Mouse (Mus musculus) Patski (cell line): ENCODE measurements around the gene Mvd. TPM values are rescaled to one million over a fixed set of nuclear protein-coding genes. Genes with fewer than 3 reads are reported as not detected.

Experiments
- ATAC-seq: fragments of 100-300 bp; one replicate; pipeline ENCODE4 v1.8.0; 2021
- CTCF ChIA-PET: fragments of 350-600 bp; sonication (Branson Sonifier 250); formaldehyde crosslinking; loops from one replicate; lab custom pipeline; 2022; ENCODE audit warnings: inconsistent platforms; lab: Charles Lee
- POLR2A ChIA-PET: fragments of 350-600 bp; sonication (Branson Sonifier 250); formaldehyde crosslinking; loops from one replicate; lab custom pipeline; 2022; ENCODE audit warnings: antibody characterized with exemption, inconsistent platforms; lab: Charles Lee
- DNase-seq: peaks from one replicate; pipeline ENCODE4 v3.0.0-alpha.2; 2011; ENCODE audit warnings: low read depth, low spot score
- H3K27me3 ChIP-seq: fragments of 371-371 bp; one replicate; pipeline ENCODE4 v1.5.1; 2021
- CTCF ChIP-seq: fragments of 100-300 bp; IDR thresholded peaks from one replicate; pipeline ENCODE4 v1.5.1; 2021
- in situ Hi-C: fragments of 300-500 bp; cut with MboI; formaldehyde crosslinking; loops from 3 replicates; pipeline ENCODE4 v1.11.1; 2018; ENCODE audit warnings: low pct_unique_long_range_greater_than_20kb, mixed read lengths
- polyA plus RNA-seq: library from polyadenylated mRNA; unstranded; gene quantifications from one replicate; pipeline ENCODE4 v1.2.3, GENCODE M21; 2021

Mvd gene
- polyA plus RNA-seq, 1 experiment from 2014 or later: 21.9 TPM

- TF ChIP-seq CTCF: no peak
- ChIA-PET POLR2A (no interaction called here), CTCF (no interaction called here)
- in situ Hi-C loops: no loop called here
- DNase-seq: no peak
- H3K27me3 ChIP-seq: no peaks in the 10 kb centered on the region
- ATAC-seq: no peak
These were observed 3.9 kb downstream of the Mvd start for GRCm38 (mm10) chr8:122439336-122439735.

DNA sequence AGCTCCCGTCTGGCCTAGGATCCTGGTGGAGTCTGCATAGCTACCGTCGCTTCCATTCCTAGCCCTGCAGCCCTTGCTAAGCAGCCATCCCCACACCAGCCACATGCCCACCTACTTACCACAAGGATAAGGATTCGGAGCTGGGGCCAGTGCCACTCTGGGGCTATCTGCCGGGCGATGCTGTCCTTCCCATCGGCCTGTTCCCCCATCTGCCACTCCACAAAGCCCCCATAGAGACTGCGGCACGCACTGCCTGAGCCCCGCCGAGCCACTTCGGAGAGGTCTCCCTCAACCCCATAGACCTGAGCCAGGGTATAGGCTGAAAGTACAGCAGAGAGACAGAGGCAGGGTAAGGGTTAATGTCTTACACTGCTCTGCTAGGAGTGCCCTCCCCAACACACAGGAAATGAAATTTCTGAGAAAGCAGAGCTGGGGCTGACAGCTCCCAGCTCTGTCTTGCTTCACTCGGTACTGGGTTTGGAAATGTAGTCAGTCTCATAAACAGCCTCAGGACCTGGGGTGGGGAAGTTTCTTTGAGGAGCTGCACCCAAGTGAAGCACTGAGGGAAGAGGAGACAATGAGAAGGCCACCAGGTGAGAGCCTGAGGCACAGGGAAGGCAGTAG, 5.4 kb downstream of the Mvd start:
- ChIA-PET CTCF (no interaction called here), POLR2A (no interaction called here)
- DNase-seq: no peak
- no peak for ATAC-seq
- in situ Hi-C loops: no loop called here
- TF ChIP-seq CTCF: no peak
- H3K27me3 ChIP-seq: no peaks in the 10 kb centered on the region

GRCm38 (mm10) chr8:122436586-122437125, 6.6 kb downstream of the Mvd start:
- CTCF ChIA-PET: no interaction called here
- in situ Hi-C loops: no loop called here
- H3K27me3 ChIP-seq: no peaks in the 10 kb centered on the region
- TF ChIP-seq CTCF: no peak
- DNase-seq: no peak
- no peak for ATAC-seq
- POLR2A ChIA-PET: no interaction called here

GRCm38 (mm10) chr8:122436146-122436545, 7.1 kb downstream of the Mvd start:
- DNase-seq (no peak), ATAC-seq (no peak)
- in situ Hi-C loops: no loop called here
- CTCF ChIA-PET: interaction anchor here (0.8 kb wide), 1 partner anchor 32 kb away, joined by 3 read pairs; no protein-coding TSS in a partner anchor
- H3K27me3 ChIP-seq: no peaks in the 10 kb centered on the region
- TF ChIP-seq CTCF: no peak
- POLR2A ChIA-PET: no interaction called here

DNA sequence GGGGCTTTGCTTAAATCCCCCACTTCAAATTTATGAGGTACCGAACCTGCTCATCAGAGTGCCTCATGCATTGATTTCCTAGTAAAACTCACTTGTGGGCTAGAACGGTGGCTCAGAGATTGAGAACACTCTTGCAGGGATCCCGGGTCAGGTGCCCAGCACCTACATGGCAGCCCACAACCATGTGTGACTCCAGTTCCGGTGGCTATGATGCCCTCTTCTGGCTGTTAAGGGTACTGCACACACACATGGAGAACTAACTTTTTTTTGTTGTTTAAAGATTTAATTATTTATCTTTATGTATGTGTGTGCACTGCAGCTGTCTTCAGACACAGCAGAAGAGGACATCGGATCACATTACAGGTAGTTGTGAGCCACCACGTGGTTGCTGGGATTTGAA, 7.8 kb downstream of the Mvd start:
- ATAC-seq (no peak), DNase-seq (no peak)
- no peaks in the 10 kb centered on the region for H3K27me3 ChIP-seq
- POLR2A ChIA-PET: no interaction called here
- CTCF ChIA-PET: interaction anchor here (0.8 kb wide), 1 partner anchor 32 kb away, joined by 3 read pairs; no protein-coding TSS in a partner anchor
- TF ChIP-seq CTCF: no peak
- in situ Hi-C loops: no loop called here

DNA sequence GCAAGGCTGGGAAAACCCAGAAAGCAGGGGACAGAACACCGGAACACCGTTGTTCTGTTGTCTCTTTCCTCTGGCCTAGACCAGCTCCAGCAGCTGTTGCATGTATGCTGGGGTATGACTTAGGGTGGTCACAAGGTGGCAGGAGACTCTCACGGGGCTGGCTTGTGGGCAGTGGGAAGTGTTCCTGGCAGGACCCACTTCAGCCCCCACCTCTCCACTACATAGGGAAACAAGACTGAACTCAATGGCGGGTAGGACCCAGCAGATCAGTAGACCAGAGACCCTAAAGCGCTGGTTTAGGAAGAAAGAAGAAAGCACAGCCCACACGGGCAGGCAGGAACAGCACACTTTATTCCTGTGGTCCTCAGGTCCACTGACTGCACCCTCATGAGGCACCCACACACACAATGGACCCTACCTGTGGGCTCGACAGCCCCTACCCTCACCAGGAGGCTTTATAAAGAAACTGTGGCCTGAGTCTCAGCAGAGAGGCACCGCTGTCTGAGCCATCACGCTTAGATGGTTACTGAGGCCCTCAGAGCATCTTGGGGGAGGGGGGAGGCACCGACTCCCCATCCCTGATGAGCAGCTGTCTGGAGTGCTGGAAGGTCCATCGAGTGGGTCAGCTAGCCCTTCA, 9.8 kb downstream of the Mvd start:
- no peaks in the 10 kb centered on the region for H3K27me3 ChIP-seq
- no peak for TF ChIP-seq CTCF
- ATAC-seq (no peak), DNase-seq (no peak)
- POLR2A ChIA-PET: interaction anchor here (1.1 to 2.7 kb wide), 3 partner anchors 9 to 143 kb away, joined by 3 to 11 read pairs (median 4); partner anchors contain the start of genes Aprt and Mvd
- in situ Hi-C loops: no loop called here
- CTCF ChIA-PET: interaction anchor here (1.8 kb wide), 1 partner anchor 10 kb away, joined by 4 read pairs; the partner anchor contains the start of gene Mvd

DNA sequence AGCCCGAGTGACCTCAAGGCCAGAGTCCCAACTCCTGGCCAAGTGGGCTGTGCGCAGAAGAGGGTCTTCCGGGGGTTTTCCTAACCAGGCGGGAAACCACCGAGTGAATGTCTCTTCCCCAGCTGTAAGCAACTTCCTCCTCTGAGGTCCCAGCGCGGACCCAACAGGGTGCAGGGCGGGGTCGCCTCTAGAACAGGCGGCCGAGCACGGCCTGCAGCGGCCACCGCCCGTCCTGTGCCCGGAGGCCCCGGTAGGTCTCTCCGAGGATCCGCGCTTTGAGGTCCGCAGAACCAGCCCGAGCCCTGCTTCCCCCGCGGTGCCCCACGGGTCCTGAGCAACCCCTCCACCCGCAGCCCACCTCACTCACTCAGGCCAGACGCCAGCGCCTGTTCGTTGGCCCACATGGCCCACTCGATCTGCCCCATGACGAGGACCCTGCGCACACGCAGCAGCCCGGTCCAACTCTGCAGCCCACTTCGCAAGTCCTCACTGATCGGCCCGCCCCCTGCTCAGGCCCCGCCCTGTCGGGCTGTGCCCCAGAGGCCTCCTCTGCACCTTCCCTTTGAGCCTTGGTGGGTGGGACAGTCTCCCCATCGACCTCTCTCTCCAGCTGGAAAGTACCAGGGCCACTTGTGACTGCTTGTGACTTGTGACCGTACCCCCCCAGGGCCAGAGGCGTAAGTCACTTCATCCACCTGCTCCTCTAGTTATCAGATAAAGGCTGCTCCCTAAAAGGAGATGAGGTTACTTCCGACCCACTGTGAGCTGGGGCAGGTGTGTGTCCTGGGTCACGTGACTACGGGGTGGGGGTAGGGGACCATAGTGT, 10.6 kb downstream of the Mvd start, which contains the start of gene Cyba:
Gene Cyba, minus strand, starts transcription at position 488 of the 826 bp plus-strand sequence.
- ChIA-PET CTCF (interaction anchor here (1.8 kb wide), 1 partner anchor 11 kb away, joined by 4 read pairs; the partner anchor contains the start of gene Mvd), POLR2A (interaction anchor here (1.1 to 2.7 kb wide), 4 partner anchors 10 to 144 kb away, joined by 3 to 11 read pairs (median 6); partner anchors contain the start of genes Aprt, Il17c and Mvd)
- in situ Hi-C loops: no loop called here
- no peak for DNase-seq
- H3K27me3 ChIP-seq: no peaks in the 10 kb centered on the region
- TF ChIP-seq CTCF: no peak
- peak; percentile 70 for ATAC-seq

DNA sequence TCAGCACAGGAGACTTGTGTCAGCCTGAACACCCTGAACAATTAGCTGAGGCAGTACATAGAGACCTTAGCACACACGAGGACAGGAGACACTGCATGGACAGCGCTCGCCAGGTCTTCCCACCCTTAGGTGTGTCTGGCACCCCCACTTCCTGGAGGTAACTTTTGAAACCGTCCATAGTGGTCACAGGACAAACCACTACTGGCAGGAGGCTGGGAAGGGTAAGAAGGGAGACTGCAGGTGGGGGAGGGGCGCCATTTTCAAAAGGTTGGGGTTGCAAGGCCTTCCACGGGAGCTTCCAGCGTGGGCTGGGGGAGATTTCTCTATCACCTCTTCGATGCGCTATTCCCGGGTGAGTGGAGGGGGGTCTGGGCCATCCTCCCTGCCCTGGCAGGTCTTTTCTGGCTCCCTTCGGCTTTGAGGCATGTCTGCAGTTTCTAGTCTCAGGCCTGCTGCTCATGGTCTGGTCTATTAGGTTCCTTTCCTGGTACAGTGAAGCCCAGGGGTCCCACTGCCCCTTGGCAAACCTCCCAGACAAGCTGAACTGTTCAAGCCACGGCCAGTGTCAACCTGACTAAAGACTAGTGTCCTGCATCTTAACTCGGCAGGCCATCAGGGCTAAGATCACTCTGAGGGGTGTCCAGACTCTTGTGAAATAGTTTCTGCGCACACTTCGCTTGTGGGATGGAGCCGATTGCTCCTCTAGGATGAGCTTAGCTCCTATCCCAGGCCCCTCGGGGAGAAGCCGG, 11.4 kb downstream of the Mvd start:
- POLR2A ChIA-PET: interaction anchor here (1.4 to 2.7 kb wide), 3 partner anchors 10 to 43 kb away, joined by 3 to 11 read pairs (median 7); partner anchors contain the start of genes Il17c and Mvd
- CTCF ChIA-PET: interaction anchor here (1.8 kb wide), 1 partner anchor 11 kb away, joined by 4 read pairs; the partner anchor contains the start of gene Mvd
- H3K27me3 ChIP-seq: no peaks in the 10 kb centered on the region
- DNase-seq (no peak), ATAC-seq (peak; percentile 28)
- no peak for TF ChIP-seq CTCF
- in situ Hi-C loops: no loop called here

DNA sequence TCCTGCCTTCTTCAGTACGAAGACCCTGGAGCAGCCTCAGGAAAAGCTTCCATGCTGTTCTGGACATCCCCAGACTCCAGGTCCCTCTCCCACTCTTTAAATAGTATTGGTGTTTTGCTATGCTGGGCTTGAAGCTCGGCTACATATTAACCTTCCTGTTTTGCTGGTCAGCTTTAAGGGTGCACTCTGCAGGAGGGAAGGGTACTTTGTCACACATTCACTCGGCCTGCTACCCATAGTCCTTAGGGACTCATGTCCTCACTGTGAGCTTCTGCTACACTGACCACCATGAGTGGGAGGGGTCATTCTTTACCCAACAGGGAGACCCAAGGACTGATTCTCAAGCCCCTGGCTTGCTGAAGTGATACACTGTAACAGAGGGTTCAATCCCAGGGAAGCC, 12.6 kb downstream of the Mvd start:
- CTCF ChIA-PET: no interaction called here
- no peak for DNase-seq
- in situ Hi-C loops: no loop called here
- POLR2A ChIA-PET: interaction anchor here (1.6 kb wide), 1 partner anchor 18 kb away, joined by 3 read pairs; no protein-coding TSS in a partner anchor
- H3K27me3 ChIP-seq: no peaks in the 10 kb centered on the region
- ATAC-seq: no peak
- no peak for TF ChIP-seq CTCF
